Mouse (Mus musculus) frontal cortex, postnatal 10 days (tissue): Measurements from ENCODE around the gene Ecm2.

Source experiments
- DNase-seq, 2 experiments: peaks; one replicate each; pipeline ENCODE4 v3.0.0; 2022; ENCODE audit warnings: low spot score in 2 of 2, mixed read lengths in 1 of 2

Gene Ecm2

GRCm38 (mm10) chr13:49504510-49504909, at the start of gene Ecm2:
Ecm2 (plus strand) TSS chr13:49504810.
- no peak for DNase-seq

GRCm38 (mm10) chr13:49460276-49460675, 44.3 kb upstream of the Ecm2 start:
- no peak for DNase-seq

- DNase-seq = no peak
These were observed 43.8 kb upstream of the Ecm2 start for GRCm38 (mm10) chr13:49460692-49461414.

- DNase-seq = no peak
These were observed 43.0 kb upstream of the Ecm2 start for GRCm38 (mm10) chr13:49461458-49462132.

GRCm38 (mm10) chr13:49462921-49463320, 41.7 kb upstream of the Ecm2 start:
- DNase-seq = no peak

- DNase-seq = no peak
These were observed 38.7 kb upstream of the Ecm2 start for GRCm38 (mm10) chr13:49465875-49466274.

- DNase-seq = no peak
These were observed 38.1 kb upstream of the Ecm2 start for GRCm38 (mm10) chr13:49466393-49467075.

- DNase-seq = no peak
These were observed 37.0 kb upstream of the Ecm2 start for GRCm38 (mm10) chr13:49467585-49467984.

- DNase-seq = no peak
These were observed 35.6 kb upstream of the Ecm2 start for GRCm38 (mm10) chr13:49469002-49469401.

GRCm38 (mm10) chr13:49470319-49470718, 34.3 kb upstream of the Ecm2 start:
- no peak for DNase-seq

GRCm38 (mm10) chr13:49470806-49471205, 33.8 kb upstream of the Ecm2 start:
- DNase-seq = no peak

- no peak for DNase-seq
These were observed 32.5 kb upstream of the Ecm2 start for GRCm38 (mm10) chr13:49471981-49472675.

GRCm38 (mm10) chr13:49472676-49473005, 32.0 kb upstream of the Ecm2 start:
- no peak for DNase-seq

- no peak for DNase-seq
These were observed 26.7 kb upstream of the Ecm2 start for GRCm38 (mm10) chr13:49477887-49478286.

- DNase-seq = no peak
These were observed 25.7 kb upstream of the Ecm2 start for GRCm38 (mm10) chr13:49478851-49479374.

GRCm38 (mm10) chr13:49479399-49479798, 25.2 kb upstream of the Ecm2 start:
- no peak for DNase-seq

- no peak for DNase-seq
These were observed 24.6 kb upstream of the Ecm2 start for GRCm38 (mm10) chr13:49480057-49480456.

GRCm38 (mm10) chr13:49480551-49480950, 24.1 kb upstream of the Ecm2 start:
- no peak for DNase-seq

- DNase-seq = no peak
These were observed 19.2 kb upstream of the Ecm2 start for GRCm38 (mm10) chr13:49485388-49485787.

GRCm38 (mm10) chr13:49492376-49493368, 11.9 kb upstream of the Ecm2 start, which contains the start of gene Tes3-ps:
Tes3-ps (plus strand) TSS chr13:49493318.
- DNase-seq = no peak

- DNase-seq = no peak
These were observed 1.2 kb downstream of the Ecm2 start for GRCm38 (mm10) chr13:49505776-49506175.
